ENCODE assay signal across 10 mouse cellular contexts in genomic region chr15:82437975-82438617, GRCm38 (mm10). TPM values are rescaled to one million over a fixed set of nuclear protein-coding genes. Genes with fewer than 3 reads are reported as not detected.
DNase-seq lines count a peak whose midpoint lies in the region; ATAC-seq and TF ChIP-seq lines count a peak whose summit lies in the region.
"Had no signal": no experiment of that assay in that cellular context is flagged by ENCODE, and none has a peak within 500 bp of the region (broad histone marks: within the 10 kb centered on the region; RNA-seq: fewer than 3 reads in every experiment).

No protein-coding gene starts in this region.

- TF ChIP-seq CTCF in liver, adult 2 months (IDR thresholded peaks at IDR 0.05; ENCODE audit: low read depth, low read length), result peak; percentile 61
- TF ChIP-seq CTCF in G1E (IDR thresholded peaks at IDR 0.05; ENCODE audit: low read depth, low read length), result no peak
- TF ChIP-seq CTCF in liver, postnatal 0 days (IDR thresholded peaks at IDR 0.05; ENCODE audit: low read depth), result peak; percentile 50

- TF ChIP-seq POLR2A in liver, adult 2 months (IDR thresholded peaks at IDR 0.05; ENCODE audit: extremely low read depth, insufficient read depth, low read length), result no peak

- TF ChIP-seq EP300 in liver, postnatal 0 days (IDR thresholded peaks at IDR 0.05; ENCODE audit: low read depth), result no peak

- H3K27ac ChIP-seq in liver, adult 2 months (replicated peaks; ENCODE audit: insufficient read depth, low read depth, low read length), result no peak overlapping the region; the same call in 1 of the 2 replicates
- H3K27ac ChIP-seq in liver, embryonic 11.5 days (ENCODE audit: low read depth, low read length), result no peak overlapping the region
- no peak overlapping the region for H3K27ac ChIP-seq in liver, postnatal 0 days (ENCODE audit: low read depth)
- no peak overlapping the region for H3K27ac ChIP-seq in midbrain, embryonic 11.5 days (ENCODE audit: low read depth, low read length)
- H3K27ac ChIP-seq: limb, embryonic 15.5 days had no signal

- WGBS in liver, adult 2 months, result 62% methylated on average over 5 of the region's 5 CpGs
- WGBS in liver, embryonic 11.5 days, result 67% methylated on average over 5 of the region's 5 CpGs
- 58% methylated on average over 5 of the region's 5 CpGs for WGBS in liver, postnatal 0 days (ENCODE audit: insufficient replicate concordance)
- WGBS in midbrain, embryonic 11.5 days, result 67% methylated on average over 5 of the region's 5 CpGs

- H3K36me3 ChIP-seq in liver, adult 2 months (ENCODE audit: control insufficient read depth, insufficient read depth, low read length), result no peaks in the 10 kb centered on the region
- H3K36me3 ChIP-seq in liver, embryonic 11.5 days (ENCODE audit: control insufficient read depth, insufficient read depth, low read length), result no peaks in the 10 kb centered on the region
- no peaks in the 10 kb centered on the region for H3K36me3 ChIP-seq in G1E (replicated peaks)
- no peaks in the 10 kb centered on the region for H3K36me3 ChIP-seq in liver, postnatal 0 days (replicated peaks; ENCODE audit: insufficient read depth, low read length)
- H3K36me3 ChIP-seq in midbrain, embryonic 11.5 days (ENCODE audit: control insufficient read depth, insufficient read depth, low read length), result no peaks in the 10 kb centered on the region
- H3K36me3 ChIP-seq: limb, embryonic 15.5 days had no signal

- DNase-seq in liver, adult 2 months (ENCODE audit: extremely low read depth, low read depth, low spot score), result peak; percentile 47
- no peak for DNase-seq in liver, embryonic 11.5 days (ENCODE audit: low spot score)
- DNase-seq in G1E (ENCODE audit: low spot score), result no peak
- peak; percentile 60 for DNase-seq in kidney, adult 9 months
- DNase-seq in liver, postnatal 0 days, result peak; percentile 34
- no peak for DNase-seq in midbrain, embryonic 11.5 days (ENCODE audit: low spot score, missing footprints)
- DNase-seq in T-cell, adult 2 months (ENCODE audit: low spot score), result no peak

- peaks cover 27% of the 10 kb centered on the region for H3K4me1 ChIP-seq in liver, adult 2 months (ENCODE audit: control insufficient read depth, insufficient read depth, low read length)
- H3K4me1 ChIP-seq in liver, embryonic 11.5 days (replicated peaks; ENCODE audit: control insufficient read depth, insufficient read depth, low read length), result no peaks in the 10 kb centered on the region
- no peaks in the 10 kb centered on the region for H3K4me1 ChIP-seq in G1E (ENCODE audit: insufficient read depth, low read depth, low read length)
- H3K4me1 ChIP-seq in liver, postnatal 0 days (ENCODE audit: insufficient read depth), result no peaks in the 10 kb centered on the region
- no peaks in the 10 kb centered on the region for H3K4me1 ChIP-seq in midbrain, embryonic 11.5 days (ENCODE audit: control insufficient read depth, insufficient read depth, low read length)
- H3K4me1 ChIP-seq: limb, embryonic 15.5 days had no signal

- no peaks in the 10 kb centered on the region for H3K27me3 ChIP-seq in liver, adult 2 months (ENCODE audit: control insufficient read depth, insufficient read depth, low read length)
- no peaks in the 10 kb centered on the region for H3K27me3 ChIP-seq in liver, embryonic 11.5 days (replicated peaks; ENCODE audit: control insufficient read depth, insufficient read depth, low read length)
- peaks cover 9% of the 10 kb centered on the region; the same call in 1 of the 2 replicates for H3K27me3 ChIP-seq in G1E (ENCODE audit: insufficient read depth, low read length)
- H3K27me3 ChIP-seq in liver, postnatal 0 days (ENCODE audit: insufficient read depth, low read length), result no peaks in the 10 kb centered on the region
- H3K27me3 ChIP-seq in midbrain, embryonic 11.5 days (ENCODE audit: control insufficient read depth, insufficient read depth, low read length), result no peaks in the 10 kb centered on the region
- H3K27me3 ChIP-seq: limb, embryonic 15.5 days had no signal

- no peak overlapping the region for H3K4me3 ChIP-seq in liver, adult 2 months (ENCODE audit: insufficient read depth, low read depth, low read length)
- H3K4me3 ChIP-seq in liver, embryonic 11.5 days (ENCODE audit: low read depth, low read length), result no peak overlapping the region
- peak overlapping the region; percentile 13; the same call in 1 of the 2 replicates for H3K4me3 ChIP-seq in G1E (ENCODE audit: low read depth, low read length)
- no peak overlapping the region for H3K4me3 ChIP-seq in liver, postnatal 0 days (ENCODE audit: low read depth, low read length)
- H3K4me3 ChIP-seq in midbrain, embryonic 11.5 days (ENCODE audit: low read depth, low read length), result no peak overlapping the region
- H3K4me3 ChIP-seq: limb, embryonic 15.5 days had no signal

- H3K4me2 ChIP-seq in liver, embryonic 11.5 days, result no peak overlapping the region
- H3K4me2 ChIP-seq in liver, postnatal 0 days (ENCODE audit: low read depth, low read length), result no peak overlapping the region
- no peak overlapping the region for H3K4me2 ChIP-seq in midbrain, embryonic 11.5 days
- H3K4me2 ChIP-seq: heart, embryonic 11.5 days; limb, embryonic 15.5 days had no signal

- H3K9me3 ChIP-seq in liver, embryonic 11.5 days (ENCODE audit: control insufficient read depth, low read length), result no peaks in the 10 kb centered on the region
- H3K9me3 ChIP-seq in G1E (replicated peaks), result peaks cover 2% of the 10 kb centered on the region; the same call in 1 of the 2 replicates
- peaks cover 3% of the 10 kb centered on the region; the same call in 1 of the 2 replicates for H3K9me3 ChIP-seq in liver, postnatal 0 days (ENCODE audit: low read length)
- H3K9me3 ChIP-seq in midbrain, embryonic 11.5 days (ENCODE audit: control insufficient read depth, low read length), result no peaks in the 10 kb centered on the region; the same call in 1 of the 2 replicates
- H3K9me3 ChIP-seq: limb, embryonic 15.5 days had no signal

- no peak for ATAC-seq in liver, embryonic 11.5 days (replicated peaks; ENCODE audit: low FRiP score)
- ATAC-seq in G1E (ENCODE audit: extremely low read depth, insufficient number of reproducible peaks, low FRiP score, poor library complexity, severe bottlenecking), result no peak
- peak; percentile 72 for ATAC-seq in liver, postnatal 0 days
- no peak for ATAC-seq in midbrain, embryonic 11.5 days (ENCODE audit: low FRiP score)

- H3K9ac ChIP-seq in liver, adult 2 months (ENCODE audit: low read depth, low read length), result peak overlapping the region; percentile 37; the same call in 1 of the 2 replicates
- no peak overlapping the region for H3K9ac ChIP-seq in liver, embryonic 11.5 days (ENCODE audit: low read depth, low read length)
- H3K9ac ChIP-seq in liver, postnatal 0 days (replicated peaks), result no peak overlapping the region
- no peak overlapping the region for H3K9ac ChIP-seq in midbrain, embryonic 11.5 days (ENCODE audit: low read length)
- H3K9ac ChIP-seq: limb, embryonic 15.5 days had no signal

- H3K79me2 ChIP-seq in liver, adult 2 months (ENCODE audit: control insufficient read depth, insufficient read depth, low read length), result no peaks in the 10 kb centered on the region

RNA-seq across cellular contexts. Expression of gene Cyp2d9, which starts 4.9 kb away (rescaled TPM):
- 46.2 and 99.8 TPM in 2 replicates for total RNA-seq in liver, adult 2 months (2014; rRNA removed)
- polyA plus RNA-seq in liver, adult 2 months (2012; rRNA removed), result 103 and 162 TPM in 2 replicates
- polyA plus RNA-seq in liver, embryonic 11.5 days (2014; fragmentation: Nextera tagmentation; extraction: Ambion mirVana), result 0.32 and 0.55 TPM in 2 replicates
- total RNA-seq in G1E (2014; fragmentation: Nextera tagmentation) (not detected in 2 replicates), G1E (2017) (0.44 and 0.70 TPM in 2 replicates)
- not detected in 2 replicates for polyA plus RNA-seq in G1E (2012)
- 216 and 246 TPM in 2 replicates for polyA plus RNA-seq in liver, postnatal 0 days (2015; fragmentation: Nextera tagmentation; extraction: Ambion mirVana)
- polyA plus RNA-seq in midbrain, embryonic 11.5 days (2014; fragmentation: Nextera tagmentation; extraction: Ambion mirVana), result not detected in 2 replicates
- polyA plus RNA-seq: heart, embryonic 11.5 days; urinary bladder, adult 2 months had no signal

RNA-seq across cellular contexts. Expression of gene Cyp2d10, which starts 31.1 kb away (rescaled TPM):
- 729 and 912 TPM in 2 replicates for total RNA-seq in liver, adult 2 months (2014; rRNA removed)
- 1,682 and 1,823 TPM in 2 replicates for polyA plus RNA-seq in liver, adult 2 months (2012; rRNA removed)
- polyA plus RNA-seq in liver, embryonic 11.5 days (2014; fragmentation: Nextera tagmentation; extraction: Ambion mirVana), result 8.2 and 10.3 TPM in 2 replicates
- total RNA-seq in G1E (2014; fragmentation: Nextera tagmentation), result not detected in 2 replicates
- total RNA-seq in G1E (2017), result 0.05 TPM in 1 of 2 replicates, not detected in the other
- not detected in 2 replicates for polyA plus RNA-seq in G1E (2012)
- 384 and 387 TPM in 2 replicates for polyA plus RNA-seq in liver, postnatal 0 days (2015; fragmentation: Nextera tagmentation; extraction: Ambion mirVana)
- not detected in 2 replicates for polyA plus RNA-seq in midbrain, embryonic 11.5 days (2014; fragmentation: Nextera tagmentation; extraction: Ambion mirVana)
- polyA plus RNA-seq: limb, embryonic 15.5 days; urinary bladder, adult 2 months had no signal

RNA-seq across cellular contexts. Expression of gene Cyp2d11, which starts 44.3 kb away (rescaled TPM):
- total RNA-seq in liver, adult 2 months (2014; rRNA removed), result 0.46 and 0.54 TPM in 2 replicates
- polyA plus RNA-seq in liver, adult 2 months (2012; rRNA removed), result 0.32 and 0.91 TPM in 2 replicates
- not detected in 2 replicates for polyA plus RNA-seq in liver, embryonic 11.5 days (2014; fragmentation: Nextera tagmentation; extraction: Ambion mirVana)
- not detected in 2 replicates for total RNA-seq in G1E (2014; fragmentation: Nextera tagmentation)
- not detected in 2 replicates for total RNA-seq in G1E (2017)
- polyA plus RNA-seq in G1E (2012), result not detected in 2 replicates
- polyA plus RNA-seq in liver, postnatal 0 days (2015; fragmentation: Nextera tagmentation; extraction: Ambion mirVana), result 0.20 and 0.25 TPM in 2 replicates
- not detected in 2 replicates for polyA plus RNA-seq in midbrain, embryonic 11.5 days (2014; fragmentation: Nextera tagmentation; extraction: Ambion mirVana)
- polyA plus RNA-seq: heart, embryonic 11.5 days; limb, embryonic 15.5 days; urinary bladder, adult 2 months had no signal

RNA-seq across cellular contexts. Expression of gene Cyp2d22, which starts 58.0 kb away (rescaled TPM):
- total RNA-seq in liver, adult 2 months (2014; rRNA removed), result 83.3 and 105 TPM in 2 replicates
- 316 and 337 TPM in 2 replicates for polyA plus RNA-seq in liver, adult 2 months (2012; rRNA removed)
- 6.8 and 7.0 TPM in 2 replicates for polyA plus RNA-seq in liver, embryonic 11.5 days (2014; fragmentation: Nextera tagmentation; extraction: Ambion mirVana)
- total RNA-seq in G1E (2014; fragmentation: Nextera tagmentation) (not detected in 2 replicates), G1E (2017) (0.11 and 1.0 TPM in 2 replicates)
- not detected in 2 replicates for polyA plus RNA-seq in G1E (2012)
- 42.0 and 44.9 TPM in 2 replicates for polyA plus RNA-seq in liver, postnatal 0 days (2015; fragmentation: Nextera tagmentation; extraction: Ambion mirVana)
- 1.7 and 1.9 TPM in 2 replicates for polyA plus RNA-seq in midbrain, embryonic 11.5 days (2014; fragmentation: Nextera tagmentation; extraction: Ambion mirVana)

Comparison
In these comparisons a context has a peak if more than half of its experiments do, and no peak if none do; other contexts are left out.
1. DNase-seq: peak in liver, adult 2 months (single experiment), kidney, adult 9 months (single experiment) and liver, postnatal 0 days (single experiment); none in liver, embryonic 11.5 days (single experiment), G1E (single experiment), midbrain, embryonic 11.5 days (single experiment) and T-cell, adult 2 months (single experiment).
2. RNA of gene Cyp2d9, which starts 4.9 kb away (polyA plus RNA-seq): 216 to 246 TPM in liver, postnatal 0 days and 103 to 162 TPM in liver, adult 2 months; 0.32 to 0.55 TPM in liver, embryonic 11.5 days, not detected in G1E and not detected in midbrain, embryonic 11.5 days; every median in the first group is over 10 times any median in the second.
3. RNA of gene Cyp2d10, which starts 31.1 kb away (polyA plus RNA-seq): 1,682 to 1,823 TPM in liver, adult 2 months and 384 to 387 TPM in liver, postnatal 0 days; 8.2 to 10.3 TPM in liver, embryonic 11.5 days, not detected in G1E and not detected in midbrain, embryonic 11.5 days; every median in the first group is over 10 times any median in the second.